Mouse (Mus musculus) spleen, postnatal 4 days (tissue): ENCODE results near the gene Fam57b.
A peak's percentile ranks its signal among the peaks of the same experiment; 100 is the strongest.
"Not testable (repeated sequence)": the region's sequence is repeated elsewhere in the genome, so short reads cannot be mapped to it uniquely, and the experiment has no call there.

Source experiments
- DNase-seq, 2 experiments: peaks; one replicate each; pipeline ENCODE4 v3.0.0; 2022; ENCODE audit warnings: low spot score in 2 of 2

Gene Fam57b

DNA sequence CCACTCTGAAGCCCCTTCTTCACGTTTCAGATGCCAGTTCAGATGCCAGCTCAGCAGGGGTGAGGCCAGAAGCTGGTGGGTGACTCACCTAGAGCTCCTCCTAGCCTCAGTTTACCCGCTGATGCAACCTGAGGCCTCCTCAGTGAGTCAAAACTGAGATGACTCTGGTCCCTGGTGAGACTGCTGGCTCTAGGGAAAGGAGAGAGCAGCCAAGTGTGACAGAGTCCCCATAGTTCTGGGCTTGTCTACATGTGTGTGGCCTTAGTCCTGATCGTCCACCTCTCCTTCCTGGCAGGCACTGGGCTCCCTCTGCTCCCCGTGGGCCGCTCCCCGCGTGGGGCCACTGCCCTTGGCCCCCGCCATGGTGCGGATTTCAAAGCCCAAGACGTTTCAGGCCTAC, 20.0 kb upstream of the Fam57b start:
- peak in 1 of 2 experiments; percentile 74 for DNase-seq

DNA sequence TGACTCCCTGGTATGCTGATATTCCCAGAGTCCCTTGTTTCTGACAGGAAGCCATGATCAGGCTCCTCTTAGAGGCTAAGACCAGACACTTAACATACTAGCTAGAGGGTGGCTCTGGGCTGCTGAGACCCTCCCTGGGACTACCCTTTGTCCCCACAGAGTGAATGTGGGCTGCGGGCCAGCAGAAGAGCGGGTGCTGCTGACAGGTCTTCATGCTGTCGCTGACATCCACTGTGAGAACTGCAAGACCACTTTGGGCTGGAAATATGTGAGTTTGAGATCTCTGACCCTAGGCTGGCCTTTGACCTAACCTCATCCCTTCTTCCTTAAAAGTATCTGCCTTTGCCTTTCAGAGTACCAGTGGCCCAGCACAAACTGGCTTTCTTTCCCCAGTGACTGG, 19.3 kb upstream of the Fam57b start:
- DNase-seq, result peak in 1 of 2 experiments; percentile 58

DNA sequence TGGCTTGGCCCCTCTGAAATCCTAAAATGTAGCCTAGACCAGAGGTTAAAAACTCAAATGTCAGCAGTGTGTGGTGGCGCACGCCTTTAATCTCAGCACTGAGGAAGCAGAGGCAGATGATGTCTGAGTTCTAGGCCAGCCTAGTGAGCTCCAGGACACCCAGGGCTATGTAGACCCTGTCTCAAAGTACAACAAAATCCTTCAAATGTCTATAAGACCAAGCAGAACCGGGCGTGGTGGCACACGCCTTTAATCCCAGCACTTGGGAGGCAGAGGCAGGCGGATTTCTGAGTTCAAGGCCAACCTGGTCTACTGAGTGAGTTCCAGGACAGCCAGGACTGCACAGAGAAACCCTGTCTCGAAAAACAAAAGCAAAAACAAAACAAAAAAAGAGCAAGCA, 18.4 kb upstream of the Fam57b start:
- DNase-seq, result not testable (repeated sequence)

DNA sequence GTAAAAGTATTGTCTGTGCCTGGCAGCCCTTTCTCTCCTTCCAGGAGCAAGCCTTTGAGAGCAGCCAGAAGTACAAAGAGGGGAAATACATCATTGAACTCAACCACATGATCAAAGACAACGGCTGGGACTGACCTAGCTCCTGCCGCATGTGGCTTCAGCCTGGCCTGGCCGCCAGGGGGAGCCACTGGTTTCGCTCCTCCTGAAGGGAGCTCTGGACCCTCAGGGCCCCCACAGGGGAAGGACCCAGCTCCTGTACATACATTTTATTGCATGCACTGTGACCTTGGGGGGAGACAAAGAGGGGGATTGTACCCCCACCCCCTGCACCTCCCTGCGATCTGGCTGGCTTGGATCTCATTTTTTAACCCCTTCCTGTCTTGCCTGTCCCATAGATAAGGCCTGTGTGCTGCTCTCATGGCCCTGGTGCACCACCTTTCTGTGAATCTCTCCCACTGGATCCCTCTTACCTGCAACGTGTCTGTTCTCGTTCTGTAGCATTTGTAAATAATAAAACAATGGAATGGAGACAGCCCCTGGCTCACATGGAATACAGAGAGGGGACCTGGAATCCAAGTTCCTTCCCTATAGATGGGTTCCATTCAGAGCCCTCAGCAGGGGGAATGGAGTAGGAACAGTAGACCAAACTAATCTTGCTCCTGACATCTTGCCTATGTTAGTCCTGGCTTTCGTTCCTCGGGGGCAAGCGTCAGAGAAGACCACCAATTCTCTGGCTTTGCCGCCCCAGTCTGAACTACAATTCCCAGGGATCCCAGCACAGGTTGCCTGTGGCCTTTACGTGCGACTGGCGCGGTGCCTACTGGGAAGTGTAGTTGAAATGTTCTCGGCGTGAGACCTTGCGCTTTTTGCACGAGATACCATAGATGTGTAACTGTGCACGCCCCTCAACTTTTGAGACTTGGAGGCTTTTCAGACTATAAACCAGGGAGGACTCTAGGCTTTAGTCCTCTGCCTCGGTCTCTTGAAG, 17.2 kb upstream of the Fam57b start:
- peak; percentile 89 to 97 for DNase-seq

DNA sequence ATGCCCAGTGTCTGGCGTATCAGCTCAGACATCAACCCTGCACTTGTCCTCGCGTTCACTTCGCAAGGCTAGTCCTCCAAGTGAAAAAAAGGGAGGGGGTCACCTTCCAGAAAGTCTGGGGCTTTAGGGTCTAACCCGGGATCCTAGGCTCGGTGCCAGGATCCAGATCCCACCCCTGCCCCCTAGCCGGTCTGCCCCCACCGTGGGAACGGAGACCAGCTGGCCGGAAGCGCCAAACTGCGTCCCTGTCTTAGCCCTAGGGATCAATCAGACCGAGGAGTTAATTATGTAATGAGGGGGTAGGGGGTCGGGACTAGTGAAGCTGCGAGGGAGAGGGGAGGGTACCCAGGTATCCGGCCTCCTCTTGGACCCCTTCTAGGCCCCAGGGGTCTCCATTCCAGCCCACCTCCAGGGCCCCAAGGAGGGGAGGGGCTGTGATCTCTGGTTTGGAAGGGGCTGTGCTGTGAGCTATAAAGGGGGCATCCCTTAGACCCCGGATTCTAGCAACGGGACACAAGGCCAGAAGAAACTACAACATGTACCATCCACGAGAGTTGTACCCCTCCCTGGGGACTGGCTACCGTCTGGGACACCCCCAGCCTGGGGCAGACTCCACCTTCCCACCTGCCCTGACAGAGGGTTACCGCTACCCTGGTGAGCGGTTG, 16.4 kb upstream of the Fam57b start, which contains the start of gene Tbx6:
TSS of gene Tbx6 (plus strand) at position 513 of the 665 bp plus-strand sequence.
- DNase-seq, result peak in 1 of 2 experiments; percentile 67

DNA sequence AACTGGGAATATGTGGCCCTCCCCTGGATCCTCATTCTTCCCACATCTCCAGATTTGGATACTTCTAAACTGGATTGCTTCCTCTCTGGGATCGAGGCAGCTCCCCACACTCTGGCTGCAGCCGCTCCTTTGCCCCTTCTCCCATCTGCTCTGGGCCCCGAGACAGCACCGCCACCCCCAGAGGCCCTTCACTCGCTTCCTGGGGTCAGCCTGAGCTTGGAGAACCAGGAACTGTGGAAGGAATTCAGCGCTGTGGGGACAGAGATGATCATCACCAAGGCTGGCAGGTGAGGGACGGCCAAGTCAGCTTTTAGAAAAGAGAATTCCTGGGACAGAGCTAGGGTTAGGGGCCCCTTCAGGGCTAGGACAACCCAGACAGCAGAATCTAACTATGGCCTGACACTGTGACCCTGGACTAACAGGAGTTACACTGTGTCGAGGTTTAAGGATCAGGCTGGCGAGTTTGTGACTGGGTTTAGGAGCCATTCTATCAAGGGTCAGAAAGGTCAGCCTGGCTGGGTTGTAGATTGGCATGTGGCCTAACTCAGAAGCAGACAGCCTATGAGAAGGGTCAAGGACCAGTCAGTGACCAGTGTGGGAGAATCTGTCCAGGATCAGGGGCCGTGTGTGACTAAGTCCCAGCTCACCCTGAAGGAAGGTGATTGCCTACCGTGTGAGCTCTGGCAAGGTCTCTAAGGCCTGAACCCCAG, 15.7 kb upstream of the Fam57b start:
- DNase-seq, result no peak

DNA sequence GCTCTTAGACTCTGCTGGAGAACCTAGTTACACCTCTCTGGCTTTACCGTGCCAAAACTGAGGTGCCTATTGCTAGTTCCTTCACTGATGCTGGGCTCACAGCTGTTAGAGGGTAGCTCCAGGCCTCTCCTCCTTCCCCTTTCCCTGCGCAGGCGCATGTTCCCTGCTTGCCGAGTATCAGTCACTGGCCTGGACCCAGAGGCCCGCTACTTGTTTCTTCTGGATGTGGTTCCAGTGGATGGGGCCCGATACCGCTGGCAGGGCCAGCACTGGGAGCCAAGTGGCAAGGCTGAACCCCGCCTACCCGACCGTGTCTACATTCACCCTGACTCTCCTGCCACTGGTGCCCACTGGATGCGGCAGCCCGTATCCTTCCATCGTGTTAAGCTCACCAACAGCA, 14.8 kb upstream of the Fam57b start:
- peak in 1 of 2 experiments; percentile 64 for DNase-seq

DNA sequence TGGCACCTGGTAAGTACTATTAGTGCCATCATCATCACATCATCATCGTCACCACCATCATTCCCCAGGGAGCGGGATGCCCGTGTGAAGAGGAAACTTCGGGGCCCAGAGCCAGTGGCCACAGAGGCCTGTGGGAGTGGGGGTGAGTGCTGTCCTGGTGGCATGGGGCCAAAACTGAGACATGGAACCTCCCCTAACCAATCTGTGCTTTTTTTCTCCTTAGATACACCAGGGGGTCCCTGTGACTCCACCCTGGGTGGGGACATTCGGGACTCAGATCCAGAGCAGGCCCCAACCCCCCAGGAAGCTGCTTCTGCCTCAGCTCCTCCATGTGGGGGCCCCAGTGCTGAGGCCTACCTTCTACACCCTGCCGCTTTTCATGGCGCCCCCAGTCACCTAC, 13.0 kb upstream of the Fam57b start:
- no peak for DNase-seq

DNA sequence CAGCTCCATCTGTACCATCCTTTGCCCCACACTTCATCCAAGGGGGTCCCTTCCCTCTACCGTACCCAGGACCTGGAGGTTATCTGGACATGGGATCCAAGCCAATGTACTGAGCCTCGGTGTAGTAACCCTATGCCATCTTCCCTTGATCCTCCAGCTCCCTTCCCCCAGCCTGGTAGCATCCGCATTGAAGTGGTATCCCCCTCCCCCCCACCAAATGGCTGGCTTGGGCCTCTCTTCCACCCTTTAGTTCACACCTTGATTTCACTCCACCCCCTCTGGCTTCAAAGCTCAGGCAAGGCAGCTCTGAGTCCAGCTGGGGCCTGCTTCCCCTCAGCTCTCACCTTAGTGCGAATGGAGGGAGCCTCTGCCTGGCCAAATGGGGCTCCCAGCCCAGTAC, 12.4 kb upstream of the Fam57b start:
- DNase-seq, result no peak

DNA sequence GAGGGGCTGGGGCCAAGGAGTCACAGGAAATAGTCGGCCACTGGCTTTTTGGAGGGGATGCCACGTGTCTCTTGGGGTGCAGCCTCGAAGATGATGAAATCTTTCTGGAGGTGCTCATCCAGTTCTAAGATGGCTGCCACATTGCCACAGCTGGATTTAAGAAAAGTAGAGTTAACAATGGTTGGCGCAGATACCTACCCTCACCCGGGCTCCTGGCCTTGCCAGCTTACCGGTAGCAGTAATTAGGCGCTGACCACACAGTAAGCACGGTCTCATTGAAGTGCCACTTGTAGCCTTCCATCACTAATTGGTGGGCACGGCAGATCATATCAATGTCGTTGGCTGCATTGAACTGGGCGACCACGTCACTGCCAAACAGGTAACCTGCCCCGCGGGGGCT, 11.3 kb upstream of the Fam57b start:
- DNase-seq, result no peak

DNA sequence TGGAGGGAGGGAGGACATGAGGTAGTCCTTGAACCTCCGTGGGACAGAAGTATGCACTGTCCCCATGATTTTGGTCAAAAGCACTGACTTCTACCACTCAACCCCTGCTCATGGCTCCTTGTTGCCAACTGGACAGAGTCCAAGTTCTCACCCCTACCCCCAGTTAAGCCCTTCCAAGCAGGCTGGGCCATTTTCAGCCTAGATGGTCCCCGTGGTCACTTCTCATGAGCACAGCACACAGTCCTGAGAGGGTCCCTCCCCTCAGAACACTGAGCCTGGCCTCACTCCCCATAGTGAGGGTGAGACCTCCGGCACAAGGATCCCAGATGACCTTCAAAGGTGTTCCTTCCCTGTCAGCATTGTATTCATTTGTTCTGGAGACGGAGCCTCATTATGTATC, 8.3 kb upstream of the Fam57b start:
- no peak for DNase-seq

DNA sequence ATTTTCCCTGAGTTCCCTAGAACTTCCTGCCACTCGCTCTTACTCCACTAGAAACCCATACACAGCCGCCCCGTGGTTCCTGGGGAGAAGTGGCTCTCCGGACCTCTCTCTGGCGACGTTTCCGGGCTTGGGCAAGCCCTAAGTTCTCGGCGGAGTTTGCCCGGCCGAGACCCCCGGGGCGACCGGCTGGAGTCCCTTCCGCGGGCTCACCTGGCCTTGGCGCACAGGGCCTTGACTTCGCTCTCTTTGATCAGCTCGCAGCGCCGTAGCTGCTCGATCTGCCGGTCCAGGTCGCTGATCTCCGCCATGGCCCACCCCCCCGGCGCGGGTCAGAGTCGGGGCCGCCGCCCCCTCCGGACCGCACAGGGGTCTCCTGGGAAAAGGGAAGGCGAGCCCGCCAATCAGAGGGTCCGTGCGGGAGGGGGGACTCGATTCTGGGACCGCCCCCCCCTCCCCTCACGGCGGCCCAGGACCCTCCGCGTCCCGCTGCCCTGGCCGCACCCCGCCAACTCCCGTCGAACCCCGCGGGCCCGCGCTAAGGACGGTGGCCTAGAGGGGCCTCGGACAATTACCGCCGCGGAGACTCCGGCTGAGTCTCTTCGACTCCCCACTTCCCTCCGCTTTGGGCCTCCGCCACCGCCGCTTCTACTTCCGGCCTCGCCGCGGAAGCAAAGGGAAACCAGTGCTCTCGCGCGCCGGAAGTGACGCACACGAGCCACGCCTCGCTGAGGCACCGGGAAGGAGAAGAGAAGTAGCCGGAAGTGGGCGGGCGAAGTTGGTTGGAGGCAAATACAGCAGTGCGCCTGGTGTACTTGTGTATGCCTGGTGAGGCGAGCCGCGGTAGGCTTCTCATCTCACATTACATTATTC, 5.4 kb upstream of the Fam57b start, which contains the start of gene Ppp4c:
TSS of gene Ppp4c (minus strand) at position 646 of the 870 bp plus-strand sequence.
- DNase-seq, result peak; percentile 95 to 97

DNA sequence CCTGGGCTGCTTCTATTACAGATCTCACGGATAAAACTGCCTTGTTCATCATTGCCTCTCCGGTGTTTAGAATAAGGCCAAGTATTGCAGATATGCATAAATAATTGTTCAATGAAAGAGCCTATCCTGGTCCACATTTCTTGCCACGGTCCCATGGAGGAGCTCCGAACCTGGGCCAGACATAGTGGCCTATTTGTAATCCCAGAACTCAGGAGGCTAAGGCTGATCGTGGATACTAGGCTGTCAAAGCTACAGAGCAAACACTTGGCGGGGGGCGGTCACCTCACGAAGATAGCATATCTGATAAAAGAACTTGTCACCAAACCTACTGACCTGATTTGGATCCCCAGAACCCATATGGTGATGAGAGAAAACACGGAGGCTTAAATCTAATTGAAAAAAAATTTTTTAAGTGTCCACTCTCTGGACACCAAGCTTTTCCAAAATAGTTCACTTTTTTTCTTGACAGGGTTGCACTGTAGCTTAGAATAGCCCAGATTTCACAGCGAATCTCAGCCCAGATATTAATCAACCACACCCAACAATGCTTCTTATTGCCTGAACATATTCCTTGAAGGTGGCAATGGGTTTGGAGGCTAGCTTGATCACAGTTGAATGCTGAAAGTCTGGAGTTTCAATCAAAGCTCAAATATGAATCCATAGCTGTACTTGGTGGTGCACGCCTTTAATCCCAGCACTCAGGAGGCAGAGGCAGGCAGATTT, 4.6 kb upstream of the Fam57b start:
- no peak for DNase-seq

DNA sequence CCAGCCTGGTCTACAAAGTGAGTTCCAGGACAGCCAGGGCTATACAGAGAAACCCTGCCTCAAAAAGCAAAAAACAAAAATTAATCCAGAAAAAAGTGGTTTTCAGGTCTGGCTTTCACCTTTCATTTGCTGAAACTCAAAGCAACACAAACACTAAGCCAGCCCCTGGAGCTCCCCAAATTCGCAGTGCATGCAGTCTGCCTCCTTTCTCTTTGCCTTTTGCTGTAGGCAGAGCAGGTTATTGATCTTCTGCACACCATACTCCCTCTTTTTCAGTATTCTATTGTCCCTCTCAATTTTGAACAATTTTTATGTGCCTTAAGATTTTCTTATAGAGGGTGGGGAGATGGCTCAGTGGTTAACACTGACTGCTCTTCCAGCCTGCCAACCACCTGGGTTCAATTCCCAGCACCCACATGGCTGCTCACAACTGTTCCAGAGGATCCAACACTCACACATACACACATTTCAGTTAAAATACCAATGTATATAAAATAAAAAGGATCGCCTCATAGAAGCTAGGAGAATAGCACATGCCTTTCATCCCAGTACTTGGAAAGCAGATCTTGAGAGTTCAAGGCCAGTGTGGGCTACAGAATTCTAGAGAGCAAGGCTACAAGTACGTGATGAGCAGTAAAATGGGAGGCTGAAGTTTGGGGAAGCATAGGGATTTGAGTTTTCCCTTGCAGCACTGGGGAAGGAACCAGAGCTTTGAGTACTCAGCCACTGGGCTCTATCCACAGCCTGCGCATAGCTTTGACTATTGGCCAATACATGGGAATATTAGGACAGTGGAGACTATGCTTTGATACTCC, 3.8 kb upstream of the Fam57b start:
- DNase-seq, result no peak

DNA sequence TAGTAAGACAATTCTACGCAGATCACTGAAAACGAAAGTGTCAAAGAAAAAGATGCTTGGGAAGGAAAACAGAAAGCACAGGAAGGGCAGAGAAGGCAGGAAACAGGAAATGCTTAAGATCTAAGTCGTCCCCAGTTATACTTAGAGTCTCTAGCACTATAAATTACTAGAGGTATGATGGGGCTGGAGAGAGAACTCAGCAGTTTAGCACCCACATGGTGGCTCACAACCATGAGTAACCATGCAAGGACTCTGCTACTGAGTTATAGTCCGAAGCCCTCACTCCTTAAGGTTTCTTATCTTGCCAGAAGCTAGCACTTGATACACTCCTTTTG, 3.2 kb upstream of the Fam57b start:
- DNase-seq, result no peak

DNA sequence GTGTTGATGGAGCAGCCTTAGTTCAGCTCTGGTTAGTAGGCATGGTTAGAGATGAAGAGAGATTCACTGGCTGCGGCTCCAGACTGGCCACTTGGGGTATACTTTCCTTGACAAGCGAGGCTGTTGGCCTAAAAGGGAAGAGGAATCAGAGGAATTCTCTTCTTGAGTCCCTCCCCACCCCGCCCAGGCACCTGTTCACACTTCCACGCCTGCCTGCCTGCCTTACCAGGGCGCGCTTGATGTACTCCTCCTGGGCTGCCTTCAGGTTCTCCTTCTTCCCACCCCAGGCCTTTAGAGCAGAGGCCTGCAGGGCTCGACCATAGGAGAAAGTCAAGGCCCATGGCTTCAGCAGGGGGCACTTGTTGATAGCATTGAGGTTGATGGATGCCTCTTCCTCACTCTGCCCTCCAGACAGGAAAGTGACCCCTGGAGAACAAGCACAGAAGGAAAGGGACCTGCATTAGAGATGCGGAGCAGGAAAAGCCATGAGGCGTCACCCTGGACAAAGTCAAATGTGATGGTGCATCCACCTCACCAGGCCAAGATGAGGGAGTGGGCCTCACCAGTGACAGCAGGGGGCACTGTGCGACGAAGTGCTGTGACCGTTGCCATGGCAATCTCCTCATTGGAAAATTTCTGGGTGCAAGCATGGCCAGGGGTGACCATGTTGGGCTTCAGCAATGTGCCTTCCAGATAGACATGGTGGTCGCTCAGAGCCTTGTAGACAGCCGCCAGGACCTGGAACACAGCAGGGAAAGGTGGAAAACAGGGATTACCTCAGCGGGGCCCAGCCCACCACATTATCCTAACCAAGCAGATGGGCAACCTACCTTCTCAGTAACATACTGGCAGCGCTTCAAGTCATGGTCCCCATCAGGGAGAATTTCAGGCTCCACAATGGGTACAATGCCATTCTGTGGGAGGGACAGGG, 1.8 kb upstream of the Fam57b start:
- no peak for DNase-seq

DNA sequence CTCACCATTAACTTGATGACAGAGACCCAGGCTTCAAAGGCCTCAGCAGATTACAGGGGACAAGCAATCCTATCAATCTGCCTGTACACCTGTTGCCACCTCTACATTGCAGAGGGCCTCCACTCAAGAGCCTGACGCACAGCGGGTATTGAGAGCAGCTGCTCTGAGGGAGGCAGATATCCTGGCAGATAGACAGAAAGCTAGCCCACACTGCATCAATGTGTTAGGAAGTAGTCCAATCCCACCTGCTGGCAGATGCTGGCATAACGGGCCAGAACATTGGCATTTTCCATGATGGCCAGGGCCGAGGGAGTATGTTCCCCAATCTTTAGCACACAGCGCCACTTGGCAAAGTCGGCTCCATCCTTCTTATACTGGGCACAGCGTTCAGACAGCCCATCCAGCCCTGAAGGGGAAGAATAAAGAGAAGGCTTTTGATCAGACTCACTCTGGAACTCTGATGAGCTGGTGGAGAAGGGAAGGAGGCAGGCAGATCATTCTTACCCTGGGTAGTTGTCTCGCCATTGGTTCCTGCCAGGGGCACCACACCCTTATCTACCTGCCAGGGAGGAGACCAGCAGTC, 1.0 kb upstream of the Fam57b start:
- DNase-seq, result peak; percentile 53 to 74
